Mouse (Mus musculus): ENCODE data around the gene Epha6. TPM values are rescaled to one million over a fixed set of nuclear protein-coding genes. Genes with fewer than 3 reads are reported as not detected.
"Not testable (repeated sequence)": the region's sequence is repeated elsewhere in the genome, so short reads cannot be mapped to it uniquely, and the experiment has no call there.

The Epha6 gene
- total RNA-seq, 1 experiment from 2014 or later: 0.23 TPM

GRCm38 (mm10) chr16:60043809-60044208, 561.5 kb downstream of the Epha6 start:
- no peak for ATAC-seq (ENCODE audit: extremely low read depth, insufficient number of reproducible peaks, low FRiP score, poor library complexity, severe bottlenecking)

DNA sequence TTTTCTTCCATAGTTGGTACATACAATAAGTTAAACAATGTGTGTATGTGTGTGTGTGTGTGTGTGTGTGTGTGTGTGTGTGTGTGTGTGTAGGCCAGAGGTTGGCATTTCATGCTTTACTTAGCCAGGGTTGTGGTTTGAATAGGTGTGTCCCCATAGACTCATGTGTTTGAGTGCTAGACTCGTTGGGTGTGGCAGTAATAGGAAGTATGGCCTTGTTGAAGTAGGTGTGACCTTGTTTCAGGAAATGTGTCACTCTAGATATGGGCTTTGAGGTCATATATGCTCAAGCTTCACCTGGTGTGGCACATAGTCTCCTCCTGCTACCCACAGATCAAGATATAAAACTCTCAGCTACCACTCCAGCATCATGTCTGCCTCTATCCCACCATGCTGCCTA, 577.0 kb downstream of the Epha6 start:
- ATAC-seq (ENCODE audit: extremely low read depth, insufficient number of reproducible peaks, low FRiP score, poor library complexity, severe bottlenecking): no peak

GRCm38 (mm10) chr16:60006857-60007568, 598.3 kb downstream of the Epha6 start:
- no peak for ATAC-seq (ENCODE audit: extremely low read depth, insufficient number of reproducible peaks, low FRiP score, poor library complexity, severe bottlenecking)

- ATAC-seq (ENCODE audit: extremely low read depth, insufficient number of reproducible peaks, low FRiP score, poor library complexity, severe bottlenecking): no peak
Measured at GRCm38 (mm10) chr16:59969816-59970215, 635.5 kb downstream of the Epha6 start.

DNA sequence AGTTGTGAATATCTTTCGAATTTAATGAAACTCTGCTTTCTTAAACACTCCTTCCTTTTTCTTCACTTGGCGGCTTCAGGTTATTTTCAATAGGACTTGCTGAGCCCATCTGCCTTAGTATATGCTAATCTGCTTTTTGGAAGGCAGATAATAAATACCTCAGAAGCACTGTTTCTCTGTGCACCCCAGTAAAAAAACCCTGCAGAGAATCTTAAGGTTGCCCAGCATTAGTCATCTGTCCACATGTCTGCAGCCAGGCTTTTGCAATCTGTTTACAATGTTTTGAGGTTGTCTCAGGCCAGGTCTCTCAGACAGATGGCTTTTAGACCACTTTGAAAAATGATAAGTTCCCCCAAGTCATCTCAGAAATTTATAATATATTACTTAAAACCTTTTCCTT, 649.6 kb downstream of the Epha6 start:
- ATAC-seq (ENCODE audit: extremely low read depth, insufficient number of reproducible peaks, low FRiP score, poor library complexity, severe bottlenecking): no peak

DNA sequence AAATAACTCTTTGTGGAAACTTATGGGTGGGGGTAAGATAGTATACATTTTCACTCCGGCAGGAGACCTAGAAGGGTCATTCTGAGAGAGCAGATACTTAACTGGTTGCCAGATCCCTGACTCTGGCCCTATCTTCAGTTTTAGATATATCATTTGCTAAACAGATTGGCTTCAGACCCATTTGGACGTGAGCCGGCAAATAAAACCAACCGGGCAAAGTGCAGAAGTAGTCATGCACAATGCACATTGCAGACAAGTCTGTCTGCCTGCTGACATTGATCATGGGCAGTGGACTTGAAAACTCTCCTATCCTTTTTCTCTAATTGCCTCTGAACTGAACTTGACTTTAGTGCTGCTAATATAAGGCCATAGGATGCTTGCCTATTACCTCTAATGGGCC, 681.6 kb downstream of the Epha6 start:
- no peak for ATAC-seq (ENCODE audit: extremely low read depth, insufficient number of reproducible peaks, low FRiP score, poor library complexity, severe bottlenecking)

DNA sequence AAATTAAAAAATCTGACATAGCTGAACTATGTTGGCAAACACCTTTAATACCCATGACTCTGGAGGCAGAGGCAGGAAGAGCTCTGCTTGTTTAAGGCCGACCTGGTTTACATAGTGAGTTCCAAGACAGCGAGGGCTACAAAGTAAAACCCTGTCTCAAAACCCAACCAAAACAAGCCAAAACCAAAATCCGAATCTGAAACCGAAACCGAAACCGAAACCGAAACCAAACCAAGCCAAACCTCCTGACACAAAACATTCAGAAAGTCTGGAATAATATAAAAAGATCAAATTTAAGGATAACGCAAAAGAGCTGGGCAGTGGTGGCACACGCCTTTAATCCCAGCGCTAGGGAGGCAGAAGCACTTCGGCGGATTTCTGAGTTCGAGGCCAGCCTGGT, 725.3 kb downstream of the Epha6 start:
- no peak for ATAC-seq (ENCODE audit: extremely low read depth, insufficient number of reproducible peaks, low FRiP score, poor library complexity, severe bottlenecking)

DNA sequence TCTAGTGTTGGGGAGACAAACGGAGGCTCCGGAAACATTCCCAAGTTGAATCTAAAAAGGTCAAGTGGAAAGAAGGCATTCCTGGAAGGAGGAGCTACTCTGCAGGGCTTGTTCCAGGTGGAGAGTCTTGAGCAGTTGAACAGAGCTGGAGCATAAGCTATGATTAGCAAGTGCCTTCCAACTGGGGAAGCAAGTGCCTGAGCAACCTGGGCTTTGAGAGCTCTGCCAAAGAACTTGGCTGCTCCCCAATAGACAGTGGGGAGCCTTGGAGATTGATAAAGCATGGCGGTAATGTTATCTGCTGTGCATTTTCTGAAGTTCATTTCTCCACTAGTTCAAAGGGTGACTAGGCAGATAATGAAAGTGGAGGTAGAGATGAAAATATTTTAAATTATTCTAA, 733.5 kb downstream of the Epha6 start:
- ATAC-seq (ENCODE audit: extremely low read depth, insufficient number of reproducible peaks, low FRiP score, poor library complexity, severe bottlenecking): no peak

GRCm38 (mm10) chr16:59854160-59854717, 751.1 kb downstream of the Epha6 start:
- ATAC-seq (ENCODE audit: extremely low read depth, insufficient number of reproducible peaks, low FRiP score, poor library complexity, severe bottlenecking): no peak

- ATAC-seq (ENCODE audit: extremely low read depth, insufficient number of reproducible peaks, low FRiP score, poor library complexity, severe bottlenecking): no peak
Measured at GRCm38 (mm10) chr16:59852689-59853088, 752.6 kb downstream of the Epha6 start.

GRCm38 (mm10) chr16:59846574-59846973, 758.8 kb downstream of the Epha6 start:
- ATAC-seq (ENCODE audit: extremely low read depth, insufficient number of reproducible peaks, low FRiP score, poor library complexity, severe bottlenecking): no peak

- no peak for ATAC-seq (ENCODE audit: extremely low read depth, insufficient number of reproducible peaks, low FRiP score, poor library complexity, severe bottlenecking)
Measured at GRCm38 (mm10) chr16:59836778-59837177, 768.6 kb downstream of the Epha6 start.

- ATAC-seq (ENCODE audit: extremely low read depth, insufficient number of reproducible peaks, low FRiP score, poor library complexity, severe bottlenecking): no peak
Measured at GRCm38 (mm10) chr16:59836304-59836703, 769.0 kb downstream of the Epha6 start.

GRCm38 (mm10) chr16:59832468-59832867, 772.9 kb downstream of the Epha6 start:
- ATAC-seq (ENCODE audit: extremely low read depth, insufficient number of reproducible peaks, low FRiP score, poor library complexity, severe bottlenecking): no peak

- ATAC-seq (ENCODE audit: extremely low read depth, insufficient number of reproducible peaks, low FRiP score, poor library complexity, severe bottlenecking): no peak
Measured at GRCm38 (mm10) chr16:59829655-59830054, 775.7 kb downstream of the Epha6 start.

DNA sequence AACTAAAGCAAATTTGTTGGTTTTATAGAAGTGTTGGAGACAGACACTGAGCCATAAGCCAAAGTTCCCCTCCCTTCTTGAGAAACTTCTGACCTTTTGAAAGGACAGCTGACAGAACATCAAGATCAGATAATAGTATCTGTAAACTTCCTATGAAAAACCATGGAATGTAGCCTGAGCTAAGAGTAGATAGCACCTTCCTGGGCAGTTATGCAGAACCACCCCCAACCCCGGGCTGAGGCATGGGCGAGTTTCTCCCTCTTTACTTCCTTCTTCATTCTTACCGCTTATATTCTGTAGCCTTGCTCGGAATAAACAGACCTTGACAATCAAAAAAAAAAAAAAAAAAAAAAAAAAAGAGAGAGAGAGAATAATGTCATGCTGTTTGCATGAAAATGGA, 805.5 kb downstream of the Epha6 start:
- not testable (repeated sequence) for ATAC-seq (ENCODE audit: extremely low read depth, insufficient number of reproducible peaks, low FRiP score, poor library complexity, severe bottlenecking)

GRCm38 (mm10) chr16:59772297-59772696, 833.0 kb downstream of the Epha6 start:
- ATAC-seq (ENCODE audit: extremely low read depth, insufficient number of reproducible peaks, low FRiP score, poor library complexity, severe bottlenecking): no peak

- ATAC-seq (ENCODE audit: extremely low read depth, insufficient number of reproducible peaks, low FRiP score, poor library complexity, severe bottlenecking): no peak
Measured at GRCm38 (mm10) chr16:59770421-59770820, 834.9 kb downstream of the Epha6 start.

GRCm38 (mm10) chr16:59769936-59770335, 835.4 kb downstream of the Epha6 start:
- ATAC-seq (ENCODE audit: extremely low read depth, insufficient number of reproducible peaks, low FRiP score, poor library complexity, severe bottlenecking): no peak

DNA sequence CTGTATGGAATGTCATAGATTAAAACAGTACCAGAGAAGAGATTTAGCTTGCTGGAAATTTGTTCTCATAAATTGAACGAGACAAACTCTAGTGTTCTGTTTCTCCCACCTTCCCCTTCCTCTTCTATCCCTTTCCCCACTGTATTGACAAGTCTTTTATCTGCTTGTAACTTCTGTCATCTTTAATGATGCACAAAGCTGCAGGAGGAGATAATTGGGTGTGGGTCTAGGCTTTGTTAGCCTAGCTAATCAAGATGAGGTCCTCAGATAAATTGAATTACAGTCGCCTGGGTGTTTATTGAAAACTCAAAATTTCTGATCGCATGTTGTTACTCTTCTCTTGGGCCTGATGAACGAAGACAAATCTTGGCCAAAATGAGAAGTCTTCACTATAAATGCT, 844.5 kb downstream of the Epha6 start:
- no peak for ATAC-seq (ENCODE audit: extremely low read depth, insufficient number of reproducible peaks, low FRiP score, poor library complexity, severe bottlenecking)

DNA sequence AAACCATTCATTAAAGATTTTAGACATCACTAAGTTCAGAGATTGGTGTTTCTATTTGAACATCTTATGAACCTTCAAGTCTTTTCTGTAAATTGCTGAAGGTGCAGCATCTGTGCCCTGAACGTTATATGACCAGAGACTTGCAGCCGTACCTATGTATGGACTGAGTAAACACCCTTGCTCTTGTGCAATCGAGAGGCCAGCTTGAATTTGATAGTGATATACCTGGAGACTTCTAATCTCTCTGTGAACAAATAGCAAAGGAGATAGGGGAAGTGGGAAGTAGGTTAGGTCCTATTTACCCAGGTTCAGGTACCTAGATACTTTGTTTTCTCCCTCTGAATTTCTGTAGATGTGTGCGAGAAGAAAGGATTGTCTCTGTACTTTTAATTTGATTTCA, 854.4 kb downstream of the Epha6 start:
- ATAC-seq (ENCODE audit: extremely low read depth, insufficient number of reproducible peaks, low FRiP score, poor library complexity, severe bottlenecking): no peak
